Mouse (Mus musculus): ENCODE measurements around the gene Gfer. TPM values are rescaled to one million over a fixed set of nuclear protein-coding genes. Genes with fewer than 3 reads are reported as not detected.

The Gfer gene
- total and polyA plus RNA-seq, 3 experiments = 83.0 to 86.8 TPM; not detected in 1

GRCm38 (mm10) chr17:24716166-24716682 lies 20.3 kb upstream of the Gfer start:
- Histone ChIP-seq H3K27ac (ENCODE audit: control insufficient read depth, low read depth, low read length) (no peak overlapping the region), H3K9me3 (replicated peaks; ENCODE audit: insufficient read depth, low read length) (no peaks in the 10 kb centered on the region), H3K9ac (ENCODE audit: control insufficient read depth, low read depth, low read length, poor library complexity, severe bottlenecking) (no peak overlapping the region), H3K36me3 (ENCODE audit: control insufficient read depth in 1 of 2, insufficient read depth in 2 of 2, low read length in 2 of 2) (peaks cover 0 to 5% of the 10 kb centered on the region in 2 experiments; a peak in 2 of 4 replicates), H3K79me2 (ENCODE audit: control insufficient read depth, insufficient read depth, low read length, poor library complexity) (peaks cover 25% of the 10 kb centered on the region), H3K4me3 (ENCODE audit: control insufficient read depth in 1 of 2, insufficient read depth in 1 of 2, low read depth in 2 of 2, low read length in 2 of 2) (no peak overlapping the region), H3K27me3 (ENCODE audit: control insufficient read depth in 1 of 2, insufficient read depth in 2 of 2, low read length in 2 of 2) (no peaks in the 10 kb centered on the region), H3K4me1 (ENCODE audit: control insufficient read depth in 1 of 2, insufficient read depth in 2 of 2, low read length in 2 of 2) (peaks cover 0 to 7% of the 10 kb centered on the region in 2 experiments; a peak in 1 of 4 replicates)
- DNase-seq (ENCODE audit: low read depth, low spot score) = no peak
- TF ChIP-seq CHD2 (IDR thresholded peaks at IDR 0.05; ENCODE audit: low read length) (no peak), MYC (IDR thresholded peaks at IDR 0.05; ENCODE audit: low read depth, low read length) (no peak), MAZ (IDR thresholded peaks at IDR 0.05; ENCODE audit: low read depth, low read length) (no peak), POLR2AphosphoS2 (IDR thresholded peaks at IDR 0.05; ENCODE audit: low read length) (no peak), NELFE (IDR thresholded peaks at IDR 0.05; ENCODE audit: low read depth, low read length) (no peak), ELF1 (IDR thresholded peaks at IDR 0.05; ENCODE audit: low read depth, low read length) (no peak), TBP (IDR thresholded peaks at IDR 0.05; ENCODE audit: low read depth, low read length) (no peak), BHLHE40 (IDR thresholded peaks at IDR 0.05; ENCODE audit: borderline replicate concordance, low read depth, low read length) (no peak), ZKSCAN1 (IDR thresholded peaks at IDR 0.05; ENCODE audit: low read depth, low read length) (no peak), USF2 (IDR thresholded peaks at IDR 0.05; ENCODE audit: borderline replicate concordance in 1 of 2, insufficient read depth in 1 of 2, low read depth in 1 of 2, low read length in 2 of 2) (no peak)

DNA sequence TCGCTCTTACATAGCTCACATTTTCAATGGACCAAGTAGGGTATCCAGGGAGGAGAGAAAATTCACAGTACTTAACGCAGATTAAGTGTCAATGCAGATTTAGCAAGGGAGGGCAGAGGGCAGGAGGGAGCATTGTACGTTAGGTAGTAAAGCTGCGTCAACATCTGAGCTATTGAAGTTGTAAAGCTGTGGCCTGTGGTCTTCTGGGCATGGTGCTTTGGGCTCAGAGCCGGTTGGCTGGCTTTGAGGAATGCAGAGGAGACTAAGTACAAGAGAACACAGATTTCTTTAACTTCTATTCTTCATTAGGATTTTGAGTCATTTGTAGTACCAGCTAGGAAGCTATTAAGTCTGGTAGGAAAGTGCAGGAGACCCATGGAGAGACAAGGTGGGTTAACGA lies 19.6 kb upstream of the Gfer start:
- no peak overlapping the region for H3K4me3 ChIP-seq (ENCODE audit: control insufficient read depth in 1 of 2, insufficient read depth in 1 of 2, low read depth in 2 of 2, low read length in 2 of 2)
- no peak for TF ChIP-seq USF2 (IDR thresholded peaks at IDR 0.05; ENCODE audit: borderline replicate concordance in 1 of 2, insufficient read depth in 1 of 2, low read depth in 1 of 2, low read length in 2 of 2)
- TF ChIP-seq CHD2 (IDR thresholded peaks at IDR 0.05; ENCODE audit: low read length) = no peak
- no peak for TF ChIP-seq MAZ (IDR thresholded peaks at IDR 0.05; ENCODE audit: low read depth, low read length)
- no peak for TF ChIP-seq MYB (IDR thresholded peaks at IDR 0.05; ENCODE audit: low read depth, low read length)
- TF ChIP-seq EP300 (IDR thresholded peaks at IDR 0.05; ENCODE audit: low read depth in 1 of 2, low read length in 2 of 2) = no peak
- TF ChIP-seq POLR2A (IDR thresholded peaks at IDR 0.05; ENCODE audit: control insufficient read depth in 1 of 2, insufficient read depth in 1 of 2, low read depth in 1 of 2, low read length in 2 of 2, poor library complexity in 1 of 2) = no peak
- TF ChIP-seq ZKSCAN1 (IDR thresholded peaks at IDR 0.05; ENCODE audit: low read depth, low read length) = no peak
- no peak for TF ChIP-seq E2F4 (IDR thresholded peaks at IDR 0.05; ENCODE audit: borderline replicate concordance, low read depth, low read length)
- no peak for TF ChIP-seq MAX (IDR thresholded peaks at IDR 0.05; ENCODE audit: low read length)
- no peak for TF ChIP-seq GABPA (IDR thresholded peaks at IDR 0.05; ENCODE audit: low read depth, low read length)
- no peak for TF ChIP-seq ELF1 (IDR thresholded peaks at IDR 0.05; ENCODE audit: low read depth, low read length)
- TF ChIP-seq ZMIZ1 (IDR thresholded peaks at IDR 0.05; ENCODE audit: low read depth, low read length) = no peak
- TF ChIP-seq MAFK (IDR thresholded peaks at IDR 0.05; ENCODE audit: borderline replicate concordance, low read depth, low read length) = no peak
- TF ChIP-seq SMC3 (IDR thresholded peaks at IDR 0.05; ENCODE audit: low read depth, low read length) = no peak
- TF ChIP-seq POLR2AphosphoS2 (IDR thresholded peaks at IDR 0.05; ENCODE audit: low read length) = no peak
- TF ChIP-seq CTCF (IDR thresholded peaks at IDR 0.05 in 2 of 3, conservative IDR thresholded peaks at IDR 0.05 in 1 of 3; ENCODE audit: control insufficient read depth in 1 of 3, insufficient read depth in 1 of 3, low read depth in 2 of 3, low read length in 3 of 3, poor library complexity in 1 of 3, severe bottlenecking in 1 of 3) = no peak
- TF ChIP-seq USF1 (IDR thresholded peaks at IDR 0.05; ENCODE audit: low read depth, low read length) = no peak
- DNase-seq (ENCODE audit: low read depth, low spot score) = no peak
- H3K9me3 ChIP-seq (replicated peaks; ENCODE audit: insufficient read depth, low read length) = no peaks in the 10 kb centered on the region
- no peak overlapping the region for H3K9ac ChIP-seq (ENCODE audit: control insufficient read depth, low read depth, low read length, poor library complexity, severe bottlenecking)
- peaks cover 20% of the 10 kb centered on the region for H3K79me2 ChIP-seq (ENCODE audit: control insufficient read depth, insufficient read depth, low read length, poor library complexity)
- no peak overlapping the region for H3K27ac ChIP-seq (ENCODE audit: control insufficient read depth, low read depth, low read length)
- peaks cover 0 to 5% of the 10 kb centered on the region in 2 experiments; a peak in 2 of 4 replicates for H3K36me3 ChIP-seq (ENCODE audit: control insufficient read depth in 1 of 2, insufficient read depth in 2 of 2, low read length in 2 of 2)
- H3K4me1 ChIP-seq (ENCODE audit: control insufficient read depth in 1 of 2, insufficient read depth in 2 of 2, low read length in 2 of 2) = peaks cover 0 to 7% of the 10 kb centered on the region in 2 experiments; a peak in 1 of 4 replicates
- H3K27me3 ChIP-seq (ENCODE audit: control insufficient read depth in 1 of 2, insufficient read depth in 2 of 2, low read length in 2 of 2) = no peaks in the 10 kb centered on the region

Data from MEL (cell line).